Mouse (Mus musculus) C2C12 (cell line): ENCODE measurements around the gene Lypd6.

Experiments
- CEBPB ChIP-seq: IDR thresholded peaks from one replicate; pipeline ENCODE4 v1.6.1; 2011; ENCODE audit warnings: low read depth, mild to moderate bottlenecking, control low read depth, moderate library complexity
- CTCF ChIP-seq: IDR thresholded peaks from one replicate; pipeline ENCODE4 v1.5.1; 2011; ENCODE audit not compliant: control insufficient read depth, insufficient read depth, insufficient read length
- MYOD1 ChIP-seq: IDR thresholded peaks from one replicate; pipeline ENCODE4 v1.6.1; 2011; ENCODE audit warnings: low read depth; ENCODE audit not compliant: control insufficient read depth, insufficient read length
- USF1 ChIP-seq: IDR thresholded peaks from one replicate; pipeline ENCODE4 v1.6.1; 2011; ENCODE audit warnings: low read depth, mild to moderate bottlenecking, control low read depth, moderate library complexity

DNA sequence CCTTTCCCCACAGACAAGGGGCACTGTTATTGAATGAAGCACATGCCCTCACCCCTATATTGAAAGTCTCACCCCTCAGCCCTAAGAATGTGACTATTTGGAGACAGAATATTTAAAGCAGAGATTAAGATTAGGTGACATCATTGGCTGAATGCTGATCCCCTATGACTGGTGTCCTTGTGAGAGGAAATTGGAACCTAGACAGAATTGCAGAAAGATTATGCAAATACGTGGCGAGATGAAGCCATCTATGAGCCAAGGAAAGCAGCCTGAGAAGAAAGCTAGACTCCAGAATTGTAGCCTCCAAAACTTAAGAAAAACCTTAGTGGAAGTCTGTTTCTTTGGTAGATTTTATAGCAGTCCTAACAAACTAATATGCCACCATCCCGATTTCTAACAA, 115.1 kb downstream of the Lypd6 start:
- TF ChIP-seq CTCF (no peak), USF1 (no peak), MYOD1 (no peak), CEBPB (no peak)
